Comparison of ENCODE assay signal across 20 mouse cellular contexts in genomic region chr1:75919134-75919533, GRCm38 (mm10).
DNase-seq lines count a peak whose midpoint lies in the region; ATAC-seq and TF ChIP-seq lines count a peak whose summit lies in the region.
"Had no signal": no experiment of that assay in that cellular context is flagged by ENCODE, and none has a peak within 500 bp of the region (broad histone marks: within the 10 kb centered on the region; RNA-seq: fewer than 3 reads in every experiment).

No protein-coding gene starts in this region.

- no peak overlapping the region for H3K27ac ChIP-seq in ES-Bruce4 (ENCODE audit: insufficient read depth, low read length)
- no peak overlapping the region for H3K27ac ChIP-seq in intestine, embryonic 15.5 days
- H3K27ac ChIP-seq in lung, postnatal 0 days (ENCODE audit: low read length) = no peak overlapping the region
- H3K27ac ChIP-seq: embryonic facial prominence, embryonic 12.5 days; forebrain, embryonic 13.5 days; forebrain, embryonic 15.5 days had no signal

- TF ChIP-seq CTCF in ES-Bruce4 (IDR thresholded peaks at IDR 0.05; ENCODE audit: low read depth, low read length) = no peak
- no peak for TF ChIP-seq CTCF in lung, postnatal 0 days (IDR thresholded peaks at IDR 0.05)

- no peaks in the 10 kb centered on the region for H3K36me3 ChIP-seq in ES-Bruce4 (ENCODE audit: control insufficient read depth, insufficient read depth, low read length, poor library complexity, severe bottlenecking)
- no peaks in the 10 kb centered on the region for H3K36me3 ChIP-seq in intestine, embryonic 15.5 days
- no peaks in the 10 kb centered on the region for H3K36me3 ChIP-seq in lung, postnatal 0 days (ENCODE audit: insufficient read depth, low read length)
- H3K36me3 ChIP-seq: embryonic facial prominence, embryonic 12.5 days; forebrain, embryonic 15.5 days had no signal

- H3K9me3 ChIP-seq in ES-Bruce4 (replicated peaks; ENCODE audit: control insufficient read depth, insufficient read depth, low read length, poor library complexity, severe bottlenecking) = no peaks in the 10 kb centered on the region
- no peaks in the 10 kb centered on the region for H3K9me3 ChIP-seq in intestine, embryonic 15.5 days
- no peaks in the 10 kb centered on the region for H3K9me3 ChIP-seq in lung, postnatal 0 days (ENCODE audit: low read length)
- H3K9me3 ChIP-seq: embryonic facial prominence, embryonic 12.5 days; forebrain, embryonic 13.5 days; forebrain, embryonic 15.5 days had no signal

- no peak overlapping the region for H3K9ac ChIP-seq in ES-Bruce4 (ENCODE audit: low read depth, poor library complexity, severe bottlenecking)
- H3K9ac ChIP-seq in intestine, embryonic 15.5 days = no peak overlapping the region
- no peak overlapping the region for H3K9ac ChIP-seq in lung, postnatal 0 days (replicated peaks; ENCODE audit: low read depth)
- H3K9ac ChIP-seq: embryonic facial prominence, embryonic 12.5 days; forebrain, embryonic 13.5 days; forebrain, embryonic 15.5 days; forebrain, postnatal 0 days had no signal

- H3K4me2 ChIP-seq in intestine, embryonic 15.5 days (replicated peaks) = no peak overlapping the region
- H3K4me2 ChIP-seq in lung, postnatal 0 days (replicated peaks; ENCODE audit: low read depth, low read length) = no peak overlapping the region
- H3K4me2 ChIP-seq: embryonic facial prominence, embryonic 12.5 days; forebrain, embryonic 13.5 days; forebrain, embryonic 15.5 days had no signal

- no peak for ATAC-seq in intestine, embryonic 15.5 days
- no peak for ATAC-seq in lung, postnatal 0 days
- ATAC-seq: forebrain, embryonic 13.5 days; forebrain, embryonic 15.5 days; forebrain, postnatal 0 days had no signal

- H3K4me1 ChIP-seq in ES-Bruce4 (ENCODE audit: control insufficient read depth, insufficient read depth, low read length) = peaks cover 2% of the 10 kb centered on the region
- H3K4me1 ChIP-seq in intestine, embryonic 15.5 days (replicated peaks) = no peaks in the 10 kb centered on the region
- no peaks in the 10 kb centered on the region for H3K4me1 ChIP-seq in lung, postnatal 0 days (ENCODE audit: insufficient read depth, low read depth, low read length)

- peak; percentile 18 for DNase-seq in ES-CJ7 (ENCODE audit: low read depth, low spot score)
- peak; percentile 20 for DNase-seq in ZHBTc4 (ENCODE audit: low read depth, low spot score)
- DNase-seq in lung, postnatal 0 days (ENCODE audit: low spot score) = no peak
- DNase-seq in right cerebral cortex, postnatal 10 days (ENCODE audit: low spot score in 2 of 2) = no peak
- DNase-seq: adrenal gland, adult 2 months; adrenal gland, postnatal 10 days; adrenal gland, postnatal 25 days; cerebellum, adult 11 months; cerebellum, adult 18-20 months; cerebellum, adult 8-10 months; cerebellum, adult 9-11 months; cerebellum, postnatal 14 days; cerebellum, postnatal 36 days; embryo, embryonic 11 days; forebrain, postnatal 0 days had no signal

- WGBS in intestine, embryonic 15.5 days = 54% methylated on average over 2 of the region's 2 CpGs
- 49% methylated on average over 2 of the region's 2 CpGs for WGBS in lung, postnatal 0 days

- TF ChIP-seq POLR2A in ES-Bruce4 (IDR thresholded peaks at IDR 0.05; ENCODE audit: insufficient read depth, low read length) = no peak

- no peak overlapping the region for H3K4me3 ChIP-seq in ES-Bruce4 (ENCODE audit: low read depth, low read length)
- no peak overlapping the region for H3K4me3 ChIP-seq in intestine, embryonic 15.5 days (replicated peaks)
- H3K4me3 ChIP-seq in lung, postnatal 0 days (ENCODE audit: low read depth, low read length) = no peak overlapping the region
- H3K4me3 ChIP-seq: embryonic facial prominence, embryonic 12.5 days; forebrain, embryonic 13.5 days; forebrain, embryonic 15.5 days had no signal

- H3K27me3 ChIP-seq in ES-Bruce4 (ENCODE audit: control insufficient read depth, insufficient read depth, low read length, poor library complexity, severe bottlenecking) = no peaks in the 10 kb centered on the region
- no peaks in the 10 kb centered on the region for H3K27me3 ChIP-seq in intestine, embryonic 15.5 days (replicated peaks)
- H3K27me3 ChIP-seq in lung, postnatal 0 days (replicated peaks; ENCODE audit: insufficient read depth, low read length) = no peaks in the 10 kb centered on the region
- H3K27me3 ChIP-seq: embryonic facial prominence, embryonic 12.5 days; forebrain, embryonic 13.5 days; forebrain, embryonic 15.5 days had no signal

- peak; percentile 52; the same call in 1 of the 2 replicates for TF ChIP-seq EP300 in ES-Bruce4 (IDR thresholded peaks at IDR 0.05; ENCODE audit: insufficient read depth, low read depth, low read length)
- no peak for TF ChIP-seq EP300 in lung, postnatal 0 days (IDR thresholded peaks at IDR 0.05)

Comparison
In these comparisons a context has a peak if more than half of its experiments do, and no peak if none do; other contexts are left out.
1. DNase-seq: peak in ES-CJ7 (single experiment) and ZHBTc4 (single experiment); none in lung, postnatal 0 days (single experiment) and right cerebral cortex, postnatal 10 days (0 of 2).